Mouse (Mus musculus) c-Kit-negative CD71-positive TER-119-positive erythroid progenitor cells, embryonic 14.5 days (primary cell): ENCODE measurements around the gene Rbm4b.

Experiments used
- DNase-seq: peaks from one replicate; pipeline ENCODE4 v3.0.0-alpha.2; 2013; ENCODE audit warnings: low read depth, low spot score

Gene Rbm4b

GRCm38 (mm10) chr19:4810746-4811062 lies 54.4 kb downstream of the Rbm4b start:
- DNase-seq = no peak

GRCm38 (mm10) chr19:4811063-4811908 lies 55.0 kb downstream of the Rbm4b start, which contains the start of the genes Gm21992 and Rbm14:
Gene Gm21992 (minus strand): TSS chr19:4811612.
Gene Rbm14 (minus strand): TSS chr19:4811634.
- peak; percentile 95 for DNase-seq

GRCm38 (mm10) chr19:4811909-4812242 lies 55.6 kb downstream of the Rbm4b start:
- DNase-seq = no peak

DNA sequence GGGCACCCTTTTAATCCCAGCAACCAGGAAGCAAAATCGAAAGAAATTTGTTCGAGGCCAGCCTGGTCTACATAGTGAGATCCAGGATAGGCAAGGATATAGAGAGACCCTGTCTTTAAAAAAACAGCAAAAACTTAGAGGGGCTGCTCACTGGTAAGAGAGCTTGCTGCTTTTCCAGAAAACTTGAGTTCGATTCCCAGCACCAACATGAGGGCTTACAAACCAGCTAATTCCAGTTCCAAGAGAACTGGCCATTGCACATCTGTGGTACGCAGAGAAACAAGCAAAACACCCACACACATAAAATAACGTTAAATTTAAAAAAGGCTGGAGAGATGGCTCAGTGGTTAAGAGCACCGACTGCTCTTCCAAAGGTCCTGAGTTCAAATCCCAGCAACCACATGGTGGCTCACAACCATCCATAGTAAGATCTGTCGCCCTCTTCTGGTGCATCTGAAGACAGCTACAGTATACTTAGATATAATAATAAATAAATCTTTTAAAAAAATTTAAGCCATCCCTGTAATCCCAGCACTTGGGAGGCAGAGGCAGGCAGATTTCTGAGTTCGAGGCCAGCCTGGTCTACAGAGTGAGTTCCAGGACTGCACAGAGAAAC lies 56.1 kb downstream of the Rbm4b start:
- peak; percentile 12 for DNase-seq

GRCm38 (mm10) chr19:4813015-4813414 lies 56.7 kb downstream of the Rbm4b start:
- DNase-seq = peak; percentile 29
